Mouse (Mus musculus) lung, adult 2 months (tissue): ENCODE measurements around the gene Slc19a2. TPM values are rescaled to one million over a fixed set of nuclear protein-coding genes. Genes with fewer than 3 reads are reported as not detected.
A peak's percentile ranks its signal among the peaks of the same experiment; 100 is the strongest.

ENCODE experiments used
- DNase-seq: peaks from one replicate; pipeline ENCODE4 v3.0.0; 2022
- H3K4me1 ChIP-seq: fragments of 200-500 bp; 2 replicates; pipeline ENCODE4 v1.6.1; 2011; ENCODE audit warnings: low read length; ENCODE audit not compliant: control insufficient read depth, insufficient read depth
- H3K4me3 ChIP-seq: fragments of 200-500 bp; replicated peaks from 2 replicates; pipeline ENCODE3; 2011; ENCODE audit warnings: low read depth, mild to moderate bottlenecking, control low read depth, low read length; ENCODE audit errors: extremely low read depth
- CTCF ChIP-seq: fragments of 200-500 bp; IDR thresholded peaks from 2 replicates; pipeline ENCODE4 v1.5.1; 2011; ENCODE audit warnings: mild to moderate bottlenecking, low read length, control low read depth; ENCODE audit not compliant: insufficient read depth
- POLR2A ChIP-seq: fragments of 200-500 bp; IDR thresholded peaks from 2 replicates; pipeline ENCODE4 v1.6.1; 2011; ENCODE audit warnings: low read depth, mild to moderate bottlenecking, control low read depth, low read length, borderline replicate concordance; ENCODE audit errors: extremely low read depth
- WGBS: fragments of 180-500 bp; shearing (Covaris S2); methylation state at CpG from one replicate; pipeline ENCODE4 v1.1.7; 2018; 5-methylcytosine and 5-hydroxymethylcytosine counted together
- polyA plus RNA-seq: library from polyadenylated mRNA; depleted of rRNA; stranded (reverse); fragments of >200 nt; gene quantifications from 2 replicates; pipeline ENCODE4 v1.2.3, GENCODE M21; 2012

Gene Slc19a2
- polyA plus RNA-seq, 1 experiment, result 8.4 TPM

DNA sequence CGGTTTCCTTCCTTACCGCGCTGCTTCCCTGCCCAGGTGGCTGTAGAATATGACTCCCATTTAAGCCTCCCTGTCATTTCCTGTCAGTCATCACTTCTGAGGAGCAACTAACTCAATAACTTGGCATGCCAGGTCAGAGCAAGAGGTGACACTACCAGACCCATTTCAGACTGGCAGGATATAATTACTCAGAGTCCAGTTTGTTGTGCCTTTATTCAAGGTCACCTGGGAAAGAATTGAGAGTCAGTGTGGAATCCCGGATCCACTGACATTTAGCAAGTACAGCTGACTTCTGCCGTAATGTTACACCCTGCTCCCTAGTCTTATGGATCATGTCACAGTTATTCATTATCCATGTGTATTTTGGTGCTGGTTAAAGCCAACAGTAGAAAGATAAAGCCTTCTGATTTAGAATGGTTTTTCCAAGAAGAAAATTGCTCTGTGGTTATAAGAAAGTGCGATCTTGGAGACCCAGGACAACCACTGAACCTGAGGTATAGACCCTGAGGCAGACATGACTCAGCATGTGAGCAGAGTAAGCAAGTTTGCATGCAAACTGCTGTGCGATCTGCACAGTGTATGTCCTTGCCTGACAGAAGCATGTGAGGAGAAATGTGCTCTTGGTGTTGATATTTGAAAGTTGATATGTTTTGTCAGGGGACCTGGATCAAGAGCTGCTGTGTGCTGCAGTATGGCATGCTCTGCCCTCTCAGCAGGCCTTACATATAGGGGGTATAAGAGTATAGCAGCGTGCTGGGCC lies 1.7 kb downstream of the Slc19a2 start:
- Histone ChIP-seq H3K4me1 (peaks cover 9% of the 10 kb centered on the region; the same call in 1 of the 2 replicates), H3K4me3 (no peak overlapping the region)
- WGBS, result 59% methylated on average over 8 of the region's 8 CpGs
- no peak for TF ChIP-seq CTCF
- no peak for DNase-seq

DNA sequence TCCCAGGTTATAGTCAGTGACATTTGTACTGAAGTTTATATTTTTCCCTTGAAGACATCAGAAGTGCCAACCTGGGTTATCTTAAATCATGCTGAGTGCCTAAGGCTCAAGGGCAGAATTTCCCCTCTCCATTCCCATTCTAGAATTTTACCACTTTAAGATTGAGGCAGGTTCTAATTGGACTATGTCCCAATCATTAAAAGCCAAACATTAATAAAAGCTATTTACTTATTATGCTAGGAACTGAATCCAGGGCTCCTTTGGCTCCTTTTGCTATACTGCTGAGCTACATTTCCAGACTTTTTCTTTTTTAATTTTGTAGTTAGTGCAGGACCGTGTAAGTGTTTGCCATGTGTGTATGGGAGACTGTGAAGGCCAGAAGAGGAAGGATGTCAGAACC lies 2.6 kb downstream of the Slc19a2 start:
- H3K4me3 ChIP-seq, result no peak overlapping the region
- TF ChIP-seq POLR2A (no peak), CTCF (no peak)
- DNase-seq, result no peak
- peaks cover 9% of the 10 kb centered on the region; the same call in 1 of the 2 replicates for H3K4me1 ChIP-seq
- 89% methylated on average over 1 of the region's 1 CpGs for WGBS

DNA sequence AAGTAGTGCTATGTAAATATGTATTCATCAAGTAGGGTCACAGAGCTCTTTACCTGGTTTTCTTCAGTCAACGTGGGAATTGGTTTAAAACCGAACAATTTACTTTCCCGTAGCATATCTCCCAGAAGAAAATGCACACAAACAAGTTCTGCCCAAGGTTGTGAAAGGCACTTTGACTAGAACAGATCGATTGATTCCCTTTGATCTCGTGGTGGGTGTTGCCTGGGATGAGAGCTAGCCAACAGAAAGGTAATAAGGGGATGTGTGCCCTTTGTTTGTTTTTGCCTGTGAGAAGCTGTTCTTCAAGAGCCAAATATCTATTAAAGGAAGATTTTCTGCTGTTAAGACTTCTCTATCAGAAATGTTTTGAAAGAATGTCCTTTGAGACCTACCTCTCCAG lies 3.7 kb downstream of the Slc19a2 start:
- no peak overlapping the region for H3K4me3 ChIP-seq
- no peak for DNase-seq
- WGBS, result 73% methylated on average over 5 of the region's 5 CpGs
- peaks cover 9% of the 10 kb centered on the region; the same call in 1 of the 2 replicates for H3K4me1 ChIP-seq
- TF ChIP-seq CTCF (no peak), POLR2A (no peak)

DNA sequence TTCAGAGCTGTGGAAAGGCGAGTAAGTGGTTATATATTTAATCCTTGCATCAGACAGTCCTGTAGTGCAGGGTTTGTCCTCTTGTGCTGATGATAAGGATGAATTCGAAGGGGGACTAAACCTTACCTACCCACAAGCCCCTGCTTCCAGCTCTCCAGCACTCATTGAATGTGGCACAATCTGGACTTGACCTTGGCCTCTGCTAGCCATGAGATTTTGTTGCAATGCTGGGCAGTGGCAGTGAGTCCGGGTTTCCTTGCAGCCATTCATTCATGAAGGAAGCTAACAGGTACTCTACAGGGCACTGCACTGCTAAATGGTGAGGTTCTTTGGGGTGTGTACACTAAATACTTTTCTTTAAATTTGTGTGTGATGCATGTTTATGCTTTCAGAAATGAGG lies 6.0 kb downstream of the Slc19a2 start:
- no peak for DNase-seq
- no peak overlapping the region for H3K4me3 ChIP-seq
- WGBS, result 78% methylated on average over 3 of the region's 3 CpGs
- TF ChIP-seq POLR2A (no peak), CTCF (no peak)
- H3K4me1 ChIP-seq, result peaks cover 6% of the 10 kb centered on the region; the same call in 1 of the 2 replicates

DNA sequence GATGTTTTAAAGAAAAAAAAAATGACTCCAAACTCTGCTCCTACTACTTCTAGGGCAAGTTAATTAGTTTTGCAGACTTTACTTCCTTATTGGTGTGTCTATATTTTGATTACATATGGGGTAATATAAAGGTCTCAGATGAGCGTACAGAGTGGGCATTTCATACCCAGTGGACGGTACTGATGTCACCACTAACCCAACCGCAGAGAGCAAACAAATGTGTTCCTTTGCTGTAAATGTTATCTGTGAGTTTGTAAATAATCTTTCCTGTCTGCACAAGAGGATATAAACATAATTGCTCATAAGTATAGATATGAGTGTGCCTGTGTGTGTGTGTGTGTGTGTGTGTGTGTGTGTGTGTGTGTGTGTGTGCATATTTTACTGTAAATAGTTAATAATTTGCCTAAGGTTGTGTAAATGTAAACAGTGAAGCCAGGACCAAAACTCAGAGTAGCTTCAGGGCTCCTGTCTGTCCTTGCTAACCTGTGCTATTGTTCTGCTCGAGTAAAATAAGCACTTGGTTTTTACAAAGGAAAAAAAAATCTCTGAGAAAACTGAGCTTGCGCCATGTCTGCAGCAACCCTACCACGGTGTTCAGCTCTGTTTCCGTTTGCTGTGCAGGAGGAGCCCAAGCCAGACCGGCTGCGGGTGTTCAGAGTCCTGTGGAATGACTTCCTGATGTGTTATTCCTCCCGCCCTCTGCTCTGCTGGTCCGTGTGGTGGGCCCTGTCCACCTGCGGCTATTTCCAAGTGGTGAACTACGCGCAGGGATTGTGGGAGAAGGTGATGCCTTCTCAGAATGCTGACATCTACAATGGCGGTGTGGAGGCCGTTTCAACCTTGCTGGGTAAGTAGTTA lies 11.6 kb downstream of the Slc19a2 start:
- Histone ChIP-seq H3K4me1 (no peaks in the 10 kb centered on the region), H3K4me3 (no peak overlapping the region)
- WGBS, result 48% methylated on average over 16 of the region's 16 CpGs
- DNase-seq, result no peak
- TF ChIP-seq POLR2A, result no peak
- no peak for TF ChIP-seq CTCF

DNA sequence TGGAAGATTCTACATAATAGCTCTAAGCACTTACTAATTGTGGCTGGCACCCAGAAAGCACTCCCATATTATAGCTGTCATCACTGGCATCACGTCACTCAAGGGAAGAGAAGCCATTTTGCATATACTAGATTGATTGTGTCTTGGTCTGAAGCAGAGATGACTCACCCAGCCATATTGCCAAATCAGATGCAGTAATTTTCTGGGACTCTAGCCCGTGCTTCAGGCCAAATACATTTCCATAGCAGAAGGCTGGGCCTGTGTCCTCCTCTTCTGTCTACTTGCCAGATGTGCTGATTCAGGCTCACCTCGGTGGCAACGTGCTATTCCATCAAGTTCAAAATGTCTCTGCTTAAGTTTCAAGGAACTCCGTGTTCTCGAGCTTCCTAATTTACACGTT lies 12.7 kb downstream of the Slc19a2 start:
- H3K4me1 ChIP-seq, result no peaks in the 10 kb centered on the region
- no peak for DNase-seq
- H3K4me3 ChIP-seq, result no peak overlapping the region
- TF ChIP-seq CTCF, result no peak
- TF ChIP-seq POLR2A, result no peak
- 72% methylated on average over 7 of the region's 7 CpGs for WGBS

DNA sequence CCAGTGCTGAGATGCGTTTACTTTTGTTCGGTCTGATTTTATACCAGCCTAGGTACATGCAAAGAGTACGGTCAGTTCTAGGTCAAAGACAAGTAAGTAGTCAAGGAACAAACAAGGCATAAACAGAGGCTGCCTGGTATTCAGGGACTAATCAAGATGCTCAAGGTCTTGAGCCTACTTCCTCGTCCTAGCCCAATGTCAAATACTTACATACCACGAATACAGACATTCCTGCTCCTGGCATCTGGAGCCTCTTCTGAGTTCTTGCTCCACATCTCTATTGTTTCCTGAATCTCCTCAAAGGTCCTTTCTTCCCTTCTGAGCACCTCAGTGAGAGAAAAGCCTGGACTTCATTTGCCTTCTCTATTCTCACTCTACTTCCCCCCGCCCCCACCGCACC lies 22.1 kb downstream of the Slc19a2 start:
- no peak overlapping the region for H3K4me3 ChIP-seq
- DNase-seq, result no peak
- peaks cover 3% of the 10 kb centered on the region; the same call in 1 of the 2 replicates for H3K4me1 ChIP-seq
- no peak for TF ChIP-seq CTCF
- no peak for TF ChIP-seq POLR2A
- WGBS, result 84% methylated on average over 7 of the region's 7 CpGs

DNA sequence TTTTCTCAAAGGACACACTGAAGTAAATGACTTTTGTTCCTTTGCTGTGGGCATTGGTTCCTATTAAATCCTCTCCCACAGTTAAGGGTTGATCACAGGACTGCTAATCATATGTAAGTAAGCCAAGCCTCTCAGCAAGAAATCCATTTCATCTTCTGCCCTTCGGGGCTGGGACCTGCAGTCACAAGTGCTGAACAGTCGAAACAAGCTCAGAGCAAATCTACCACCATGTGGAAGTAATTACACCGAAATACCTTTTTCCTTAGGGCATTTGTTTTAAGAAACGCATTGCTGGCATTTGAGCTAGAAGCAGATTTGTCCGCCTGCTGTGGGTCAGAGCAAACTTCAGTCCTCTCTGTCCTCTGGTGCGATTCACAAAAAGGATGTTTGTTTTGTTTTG lies 24.8 kb downstream of the Slc19a2 start:
- TF ChIP-seq CTCF (no peak), POLR2A (no peak)
- 76% methylated on average over 6 of the region's 6 CpGs for WGBS
- no peak overlapping the region for H3K4me3 ChIP-seq
- no peak for DNase-seq
- peaks cover 3% of the 10 kb centered on the region; the same call in 1 of the 2 replicates for H3K4me1 ChIP-seq

DNA sequence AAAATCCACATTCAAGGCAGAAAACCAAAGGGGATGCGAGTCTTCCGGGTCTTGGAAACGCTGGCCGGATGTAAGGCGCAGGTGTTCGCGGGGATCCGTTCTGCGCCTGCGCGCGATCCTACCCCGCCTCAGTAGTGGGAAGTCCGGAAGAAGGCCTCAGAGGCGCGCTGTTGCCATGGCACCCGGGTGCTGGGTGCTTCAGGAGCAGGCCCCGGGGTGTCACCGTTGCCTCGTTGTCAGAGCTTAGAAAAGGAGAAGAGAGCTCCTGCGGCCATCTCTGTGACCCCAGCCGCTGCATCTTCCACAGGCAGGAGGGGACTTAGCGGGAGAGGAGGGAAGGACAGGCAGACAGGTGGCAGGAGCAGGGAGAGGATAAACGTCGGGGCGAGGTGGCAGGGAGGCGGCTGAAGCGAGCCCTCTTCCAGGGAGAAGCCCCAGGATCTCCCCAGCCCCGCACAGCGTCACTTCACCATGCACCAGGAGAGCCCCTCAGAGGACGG lies 26.7 kb downstream of the Slc19a2 start, which contains the start of gene Ccdc181:
TSS of gene Ccdc181 (plus strand) at position 131 of the 500 bp plus-strand sequence.
- DNase-seq, result peak; percentile 90
- H3K4me1 ChIP-seq, result peaks cover 3% of the 10 kb centered on the region; the same call in 1 of the 2 replicates
- H3K4me3 ChIP-seq, result peak within 1 kb of the TSS; percentile 87
- under 1% methylated on average over 31 of the region's 31 CpGs for WGBS
- TF ChIP-seq CTCF, result no peak
- TF ChIP-seq POLR2A, result peak; percentile 61; the same call in 1 of the 2 replicates
